Mouse (Mus musculus) ES-Bruce4 (cell line): Measurements from ENCODE around the gene Ddi2.

ENCODE experiments used
- CTCF ChIP-seq: IDR thresholded peaks from one replicate; pipeline ENCODE4 v1.8.1; 2011; ENCODE audit warnings: low read depth, low read length
- EP300 ChIP-seq: IDR thresholded peaks from 2 replicates; pipeline ENCODE4 v1.6.1; 2011; ENCODE audit warnings: low read depth, low read length; ENCODE audit not compliant: insufficient read depth
- POLR2A ChIP-seq: IDR thresholded peaks from one replicate; pipeline ENCODE4 v1.8.1; 2011; ENCODE audit warnings: low read length; ENCODE audit not compliant: insufficient read depth

DNA sequence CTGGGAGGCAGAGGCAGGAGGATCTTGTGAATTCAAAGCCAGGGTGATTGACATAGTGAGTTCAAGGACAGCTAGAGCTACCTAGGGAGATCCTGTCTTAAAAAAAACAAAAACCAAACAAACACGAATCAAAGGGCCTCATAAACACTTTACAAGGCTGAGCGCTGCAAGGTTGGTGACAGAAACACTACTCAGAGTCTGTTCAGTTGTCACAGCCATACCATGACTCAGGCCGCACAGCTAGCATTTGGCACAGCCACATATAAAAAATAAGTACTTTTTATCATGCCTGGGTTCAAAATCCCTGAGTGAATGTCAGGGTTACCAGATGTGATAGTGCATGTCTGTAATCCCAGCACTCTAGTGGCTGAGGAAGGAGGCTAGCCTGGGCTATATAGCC, 76.0 kb downstream of the Ddi2 start:
- TF ChIP-seq CTCF (no peak), POLR2A (no peak), EP300 (no peak)
